Mouse (Mus musculus): ENCODE results near the gene Pogk. TPM values are rescaled to one million over a fixed set of nuclear protein-coding genes. Genes with fewer than 3 reads are reported as not detected.

The Pogk gene
- polyA plus RNA-seq, 1 experiment from 2014 or later = 9.8 TPM

- Histone ChIP-seq H3K9me3 (no peaks in the 10 kb centered on the region), H3K4me3 (no peak overlapping the region), H3K4me2 (no peak overlapping the region), H3K27me3 (replicated peaks) (no peaks in the 10 kb centered on the region), H3K4me1 (no peaks in the 10 kb centered on the region), H3K9ac (no peak overlapping the region), H3K36me3 (peaks cover 100% of the 10 kb centered on the region), H3K27ac (replicated peaks) (no peak overlapping the region)
- ATAC-seq (ENCODE audit: extremely low read depth, insufficient number of reproducible peaks, low FRiP score, low TSS enrichment) = no peak
- 86% methylated on average over 5 of the region's 5 CpGs for WGBS
Measured at GRCm38 (mm10) chr1:166395661-166396060, 14.0 kb downstream of the Pogk start.

- no peak overlapping the region for H3K27ac ChIP-seq (replicated peaks)
- H3K4me1 ChIP-seq = no peaks in the 10 kb centered on the region
- H3K4me2 ChIP-seq = no peak overlapping the region
- no peak overlapping the region for H3K9ac ChIP-seq
- H3K4me3 ChIP-seq = no peak overlapping the region
- 75% methylated on average over 4 of the region's 4 CpGs for WGBS
- no peaks in the 10 kb centered on the region for H3K27me3 ChIP-seq (replicated peaks)
- H3K9me3 ChIP-seq = no peaks in the 10 kb centered on the region
- ATAC-seq (ENCODE audit: extremely low read depth, insufficient number of reproducible peaks, low FRiP score, low TSS enrichment) = no peak
- peaks cover 100% of the 10 kb centered on the region for H3K36me3 ChIP-seq
Measured at GRCm38 (mm10) chr1:166394770-166395169, 14.9 kb downstream of the Pogk start.

GRCm38 (mm10) chr1:166391671-166392070 lies 18.0 kb downstream of the Pogk start:
- no peaks in the 10 kb centered on the region for H3K9me3 ChIP-seq
- ATAC-seq (ENCODE audit: extremely low read depth, insufficient number of reproducible peaks, low FRiP score, low TSS enrichment) = no peak
- no peak overlapping the region for H3K4me3 ChIP-seq
- H3K36me3 ChIP-seq = peaks cover 100% of the 10 kb centered on the region
- 88% methylated on average over 6 of the region's 6 CpGs for WGBS
- no peak overlapping the region for H3K27ac ChIP-seq (replicated peaks)
- no peak overlapping the region for H3K4me2 ChIP-seq
- H3K4me1 ChIP-seq = peaks cover 17% of the 10 kb centered on the region
- no peaks in the 10 kb centered on the region for H3K27me3 ChIP-seq (replicated peaks)
- no peak overlapping the region for H3K9ac ChIP-seq

- no peaks in the 10 kb centered on the region for H3K27me3 ChIP-seq (replicated peaks)
- 91% methylated on average over 16 of the region's 16 CpGs for WGBS
- H3K4me3 ChIP-seq = no peak overlapping the region
- H3K36me3 ChIP-seq = peaks cover 100% of the 10 kb centered on the region
- H3K9ac ChIP-seq = no peak overlapping the region
- peak overlapping the region; percentile 17; the same call in 1 of the 2 replicates for H3K27ac ChIP-seq (replicated peaks)
- no peak for ATAC-seq (ENCODE audit: extremely low read depth, insufficient number of reproducible peaks, low FRiP score, low TSS enrichment)
- H3K4me2 ChIP-seq = no peak overlapping the region
- peaks cover 17% of the 10 kb centered on the region for H3K4me1 ChIP-seq
- H3K9me3 ChIP-seq = no peaks in the 10 kb centered on the region
Measured at GRCm38 (mm10) chr1:166389406-166390125, 20.1 kb downstream of the Pogk start.

- Histone ChIP-seq H3K9ac (no peak overlapping the region), H3K27me3 (replicated peaks) (no peaks in the 10 kb centered on the region), H3K4me1 (peaks cover 17% of the 10 kb centered on the region), H3K27ac (replicated peaks) (peak overlapping the region; percentile 17), H3K4me2 (no peak overlapping the region), H3K4me3 (no peak overlapping the region), H3K9me3 (no peaks in the 10 kb centered on the region), H3K36me3 (peaks cover 100% of the 10 kb centered on the region)
- WGBS = 56% methylated on average over 11 of the region's 11 CpGs
- no peak for ATAC-seq (ENCODE audit: extremely low read depth, insufficient number of reproducible peaks, low FRiP score, low TSS enrichment)
Measured at GRCm38 (mm10) chr1:166388511-166388910, 21.2 kb downstream of the Pogk start.

GRCm38 (mm10) chr1:166385431-166385830 lies 24.2 kb downstream of the Pogk start:
- no peak overlapping the region for H3K9ac ChIP-seq
- no peak overlapping the region for H3K4me3 ChIP-seq
- no peak overlapping the region for H3K27ac ChIP-seq (replicated peaks)
- ATAC-seq (ENCODE audit: extremely low read depth, insufficient number of reproducible peaks, low FRiP score, low TSS enrichment) = no peak
- no peaks in the 10 kb centered on the region for H3K27me3 ChIP-seq (replicated peaks)
- no peaks in the 10 kb centered on the region for H3K9me3 ChIP-seq
- H3K4me1 ChIP-seq = peaks cover 33% of the 10 kb centered on the region
- no peak overlapping the region for H3K4me2 ChIP-seq
- peaks cover 85% of the 10 kb centered on the region for H3K36me3 ChIP-seq
- WGBS = 85% methylated on average over 5 of the region's 5 CpGs

- Histone ChIP-seq H3K9me3 (no peaks in the 10 kb centered on the region), H3K27me3 (replicated peaks) (no peaks in the 10 kb centered on the region), H3K36me3 (peaks cover 77% of the 10 kb centered on the region), H3K27ac (replicated peaks) (no peak overlapping the region), H3K4me1 (peaks cover 36% of the 10 kb centered on the region), H3K9ac (no peak overlapping the region), H3K4me2 (no peak overlapping the region), H3K4me3 (no peak overlapping the region)
- ATAC-seq (ENCODE audit: extremely low read depth, insufficient number of reproducible peaks, low FRiP score, low TSS enrichment) = no peak
- WGBS = 93% methylated on average over 10 of the region's 10 CpGs
Measured at GRCm38 (mm10) chr1:166384614-166385013, 25.0 kb downstream of the Pogk start.

- no peak overlapping the region for H3K27ac ChIP-seq (replicated peaks)
- 75% methylated on average over 4 of the region's 4 CpGs for whole genome bisulfite sequencing
- H3K36me3 ChIP-seq = peaks cover 57% of the 10 kb centered on the region
- peaks cover 26% of the 10 kb centered on the region for H3K4me1 ChIP-seq
- H3K9ac ChIP-seq = no peak overlapping the region
- H3K4me3 ChIP-seq = no peak overlapping the region
- no peaks in the 10 kb centered on the region for H3K27me3 ChIP-seq (replicated peaks)
- H3K9me3 ChIP-seq = no peaks in the 10 kb centered on the region
- ATAC-seq (ENCODE audit: extremely low read depth, insufficient number of reproducible peaks, low FRiP score, low TSS enrichment) = no peak
- no peak overlapping the region for H3K4me2 ChIP-seq
Measured at GRCm38 (mm10) chr1:166382626-166383025, 27.0 kb downstream of the Pogk start.

- Histone ChIP-seq H3K27me3 (replicated peaks) (no peaks in the 10 kb centered on the region), H3K4me2 (peak overlapping the region; percentile 80), H3K36me3 (peaks cover 49% of the 10 kb centered on the region), H3K4me3 (no peak overlapping the region), H3K9me3 (no peaks in the 10 kb centered on the region), H3K27ac (replicated peaks) (no peak overlapping the region), H3K4me1 (peaks cover 26% of the 10 kb centered on the region), H3K9ac (peak overlapping the region; percentile 99; the same call in 1 of the 2 replicates)
- ATAC-seq (ENCODE audit: extremely low read depth, insufficient number of reproducible peaks, low FRiP score, low TSS enrichment) = no peak
- WGBS = 73% methylated on average over 5 of the region's 5 CpGs
Measured at GRCm38 (mm10) chr1:166381821-166382220, 27.8 kb downstream of the Pogk start.

GRCm38 (mm10) chr1:166381336-166381735 lies 28.3 kb downstream of the Pogk start:
- 72% methylated on average over 10 of the region's 10 CpGs for WGBS
- no peaks in the 10 kb centered on the region for H3K27me3 ChIP-seq (replicated peaks)
- H3K4me1 ChIP-seq = peaks cover 26% of the 10 kb centered on the region
- H3K36me3 ChIP-seq = peaks cover 44% of the 10 kb centered on the region
- peak overlapping the region; percentile 80 for H3K4me2 ChIP-seq
- ATAC-seq (ENCODE audit: extremely low read depth, insufficient number of reproducible peaks, low FRiP score, low TSS enrichment) = no peak
- no peak overlapping the region for H3K4me3 ChIP-seq
- H3K27ac ChIP-seq (replicated peaks) = no peak overlapping the region
- H3K9ac ChIP-seq = peak overlapping the region; percentile 99
- no peaks in the 10 kb centered on the region for H3K9me3 ChIP-seq

GRCm38 (mm10) chr1:166379630-166380231 lies 29.9 kb downstream of the Pogk start:
- Histone ChIP-seq H3K36me3 (peaks cover 28% of the 10 kb centered on the region), H3K9ac (peak overlapping the region; percentile 99), H3K27me3 (replicated peaks) (no peaks in the 10 kb centered on the region), H3K27ac (replicated peaks) (peak overlapping the region; percentile 94), H3K9me3 (no peaks in the 10 kb centered on the region), H3K4me2 (peak overlapping the region; percentile 80), H3K4me1 (peaks cover 26% of the 10 kb centered on the region), H3K4me3 (peak overlapping the region; percentile 97)
- under 1% methylated on average over 36 of the region's 41 CpGs for WGBS
- ATAC-seq (ENCODE audit: extremely low read depth, insufficient number of reproducible peaks, low FRiP score, low TSS enrichment) = peak; percentile 8; the same call in 1 of the 2 replicates
